Mouse (Mus musculus) heart, postnatal 0 days (tissue): ENCODE measurements around the gene Aatf.

ENCODE experiments used
- CTCF ChIP-seq: IDR thresholded peaks from 2 replicates; pipeline ENCODE4 v1.5.1; 2016; ENCODE audit warnings: antibody characterized with exemption, control low read depth, low read depth
- EP300 ChIP-seq: IDR thresholded peaks from 2 replicates; pipeline ENCODE4 v1.6.1; 2016; ENCODE audit warnings: antibody characterized with exemption, low read depth

- TF ChIP-seq CTCF (no peak), EP300 (no peak)
Observed at GRCm38 (mm10) chr11:84549258-84549791, 36.0 kb upstream of the Aatf start.
